Mouse (Mus musculus): ENCODE measurements at regions not wholly inside any gene's neighbourhood (a gene's known extent, or its start where the extent isn't known, plus 50 kb on each side); places are given as distances from the start of the nearest gene placed in this dataset.

GRCm38 (mm10) chr10:45003344-45003681, 63.7 kb upstream of the Prep start:
- no peak for TF ChIP-seq USF1 (IDR thresholded peaks at IDR 0.05; ENCODE audit: low read depth)
- TF ChIP-seq CTCF (IDR thresholded peaks at IDR 0.05; ENCODE audit: control insufficient read depth, insufficient read depth, insufficient read length), result no peak
- TF ChIP-seq CEBPB (IDR thresholded peaks at IDR 0.05; ENCODE audit: low read depth), result no peak
- TF ChIP-seq MYOD1 (IDR thresholded peaks at IDR 0.05; ENCODE audit: control insufficient read depth, insufficient read length, low read depth), result no peak
- no peak for TF ChIP-seq MAX (IDR thresholded peaks at IDR 0.05)
